Comparison of ENCODE assay signal across 9 mouse cellular contexts in genomic region chr11:74836225-74837055, GRCm38 (mm10). TPM values are rescaled to one million over a fixed set of nuclear protein-coding genes. Genes with fewer than 3 reads are reported as not detected.
A peak's percentile ranks its signal among the peaks of the same experiment; 100 is the strongest.
DNase-seq lines count a peak whose midpoint lies in the region; ATAC-seq lines count a peak whose summit lies in the region.
"Had no signal": no experiment of that assay in that cellular context is flagged by ENCODE, and none has a peak within 500 bp of the region (broad histone marks: within the 10 kb centered on the region; RNA-seq: fewer than 3 reads in every experiment).

No protein-coding gene starts in this region.

- H3K27me3 ChIP-seq in forebrain, embryonic 15.5 days = no peaks in the 10 kb centered on the region

- H3K4me3 ChIP-seq in forebrain, embryonic 15.5 days = no peak overlapping the region

- H3K9ac ChIP-seq in forebrain, embryonic 15.5 days (replicated peaks) = no peak overlapping the region

- WGBS in forebrain, embryonic 15.5 days = 89% methylated on average over 22 of the region's 22 CpGs

- no peak overlapping the region for H3K4me2 ChIP-seq in forebrain, embryonic 15.5 days (replicated peaks)

- H3K27ac ChIP-seq in forebrain, embryonic 15.5 days (replicated peaks) = no peak overlapping the region

- H3K4me1 ChIP-seq in forebrain, embryonic 15.5 days = peaks cover 54% of the 10 kb centered on the region

- H3K9me3 ChIP-seq in forebrain, embryonic 15.5 days = no peaks in the 10 kb centered on the region

- peak; percentile 69 for DNase-seq in cerebellum, adult 9-10 months
- peak; percentile 30 for DNase-seq in layer of hippocampus, adult 11-12 months (ENCODE audit: low spot score)
- no peak for DNase-seq in layer of hippocampus, adult 18-20 months (ENCODE audit: low spot score in 2 of 2)
- DNase-seq in urinary bladder, adult 2 months (ENCODE audit: low spot score) = peak; percentile 26
- no peak for DNase-seq in urinary bladder, postnatal 36 days (ENCODE audit: low spot score in 2 of 2)
- DNase-seq in embryo, embryonic 11 days = no peak
- DNase-seq: kidney, postnatal 14 days had no signal

- 0 out of 2 replicates have a peak, but pooled peaks cover 4% of the 10 kb centered on the region for H3K36me3 ChIP-seq in forebrain, embryonic 15.5 days

- ATAC-seq in cerebellum, adult (ENCODE audit: insufficient number of reproducible peaks, low FRiP score, low TSS enrichment) = no peak
- ATAC-seq in forebrain, embryonic 15.5 days (replicated peaks) = no peak

RNA-seq across cellular contexts. Expression of gene Mnt, which starts 5.7 kb away (rescaled TPM):
- total RNA-seq in layer of hippocampus, adult 18-20 months (2021) = 10 to 100 TPM; 33.5 to 36.5 TPM
- 7.9 and 14.8 TPM in 2 replicates for polyA plus RNA-seq in urinary bladder, adult 2 months (2012; rRNA removed)
- polyA plus RNA-seq in forebrain, embryonic 15.5 days (2015; fragmentation: Nextera tagmentation; extraction: Ambion mirVana) = 10.0 and 10.1 TPM in 2 replicates

Comparison
In these comparisons a context has a peak if more than half of its experiments do, and no peak if none do; other contexts are left out.
1. DNase-seq: peak in cerebellum, adult 9-10 months (single experiment), layer of hippocampus, adult 11-12 months (single experiment) and urinary bladder, adult 2 months (single experiment); none in layer of hippocampus, adult 18-20 months (0 of 2), urinary bladder, postnatal 36 days (0 of 2) and embryo, embryonic 11 days (single experiment).